Mouse (Mus musculus) heart, embryonic 11.5 days (tissue): ENCODE results near the gene Apba2. TPM values are rescaled to one million over a fixed set of nuclear protein-coding genes. Genes with fewer than 3 reads are reported as not detected.

Experiments used
- ATAC-seq: fragments of 200-750 bp; cut with Nextera tagmentation; replicated peaks from 2 replicates; pipeline ENCODE4 v1.8.0; 2017; ENCODE audit warnings: moderate library complexity; ENCODE audit not compliant: insufficient number of reproducible peaks, low FRiP score, low TSS enrichment
- H3K27ac ChIP-seq: fragments of 300-500 bp; sonication (generic); 2 replicates; pipeline ENCODE4 v1.5.1; 2014; ENCODE audit warnings: mild to moderate bottlenecking, low read depth, low read length
- H3K27me3 ChIP-seq: fragments of 300-500 bp; sonication (generic); 2 replicates; pipeline ENCODE4 v1.6.1; 2014; ENCODE audit warnings: mild to moderate bottlenecking, low read length, mixed read lengths; ENCODE audit not compliant: control insufficient read depth, insufficient read depth
- H3K36me3 ChIP-seq: fragments of 300-500 bp; sonication (generic); 2 replicates; pipeline ENCODE4 v1.6.1; 2014; ENCODE audit warnings: mild to moderate bottlenecking, low read length, moderate library complexity, mixed read lengths; ENCODE audit not compliant: control insufficient read depth, insufficient read depth
- H3K4me1 ChIP-seq: fragments of 300-500 bp; sonication (generic); 2 replicates; pipeline ENCODE4 v1.6.1; 2014; ENCODE audit warnings: low read length; ENCODE audit not compliant: control insufficient read depth, insufficient read depth
- H3K4me2 ChIP-seq: fragments of 300-500 bp; sonication (generic); 2 replicates; pipeline ENCODE4 v1.6.1; 2014; ENCODE audit warnings: mild to moderate bottlenecking, moderate library complexity
- H3K4me3 ChIP-seq: fragments of 300-500 bp; sonication (generic); 2 replicates; pipeline ENCODE4 v1.5.1; 2014; ENCODE audit warnings: low read depth, low read length
- H3K9ac ChIP-seq: fragments of 300-500 bp; sonication (generic); 2 replicates; pipeline ENCODE4 v1.6.1; 2014; ENCODE audit warnings: mild to moderate bottlenecking, low read depth, low read length, moderate library complexity
- H3K9me3 ChIP-seq: fragments of 300-500 bp; sonication (generic); replicated peaks from 2 replicates; pipeline ENCODE4 v1.6.1; 2016; ENCODE audit warnings: low read length; ENCODE audit not compliant: control insufficient read depth
- WGBS: fragments of 180-500 bp; shearing (Covaris S2); extraction: QIAGEN DNeasy Blood & Tissue Kit; methylation state at CpG from one replicate; pipeline ENCODE4 v1.1.7; 2014; ENCODE audit not compliant: insufficient replicate concordance; 5-methylcytosine and 5-hydroxymethylcytosine counted together
- polyA plus RNA-seq: library from polyadenylated mRNA; unstranded; fragments of >200 nt; fragmentation: Nextera tagmentation; extraction: Ambion mirVana; gene quantifications from 2 replicates; pipeline ENCODE4 v1.2.1, GENCODE M21; 2014

The Apba2 gene
- polyA plus RNA-seq, 1 experiment from 2014 or later: 1.3 TPM

DNA sequence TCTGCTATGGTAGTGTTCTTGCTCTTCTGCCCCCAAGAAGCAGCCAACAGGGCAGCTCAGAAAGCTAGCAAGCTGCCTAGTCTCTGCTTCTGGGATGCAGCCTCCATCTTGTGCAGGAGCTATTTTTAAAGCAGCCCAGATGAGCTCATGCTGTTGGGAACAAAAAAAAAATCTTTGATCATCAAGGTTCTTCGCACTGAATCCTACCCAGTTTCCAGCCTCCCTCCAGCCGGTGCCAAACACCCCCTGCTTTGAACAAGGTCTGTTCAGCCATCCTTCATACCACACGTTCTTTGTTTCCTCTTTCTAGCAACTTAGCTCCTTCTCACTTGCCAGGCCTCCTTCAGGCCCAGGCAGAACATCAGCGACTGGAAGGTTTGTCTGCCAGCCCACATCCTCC is 278.0 kb downstream of the Apba2 start:
- Histone ChIP-seq H3K27me3 (no peaks in the 10 kb centered on the region), H3K4me3 (no peak overlapping the region), H3K9me3 (no peaks in the 10 kb centered on the region), H3K36me3 (no peaks in the 10 kb centered on the region), H3K27ac (no peak overlapping the region), H3K4me1 (no peaks in the 10 kb centered on the region), H3K4me2 (no peak overlapping the region), H3K9ac (no peak overlapping the region)
- ATAC-seq: no peak
- 73% methylated on average over 4 of the region's 4 CpGs for WGBS

GRCm38 (mm10) chr7:64785040-64785439 is 283.5 kb downstream of the Apba2 start:
- no peak overlapping the region for H3K4me3 ChIP-seq
- WGBS: 68% methylated on average over 3 of the region's 3 CpGs
- H3K36me3 ChIP-seq: no peaks in the 10 kb centered on the region
- no peaks in the 10 kb centered on the region for H3K9me3 ChIP-seq
- no peak for ATAC-seq
- H3K9ac ChIP-seq: no peak overlapping the region
- no peaks in the 10 kb centered on the region for H3K27me3 ChIP-seq
- H3K4me2 ChIP-seq: no peak overlapping the region
- no peak overlapping the region for H3K27ac ChIP-seq
- H3K4me1 ChIP-seq: no peaks in the 10 kb centered on the region

GRCm38 (mm10) chr7:64791145-64791544 is 289.6 kb downstream of the Apba2 start:
- Histone ChIP-seq H3K9ac (no peak overlapping the region), H3K4me3 (no peak overlapping the region), H3K4me1 (peaks cover 4% of the 10 kb centered on the region; the same call in 1 of the 2 replicates), H3K4me2 (no peak overlapping the region), H3K9me3 (no peaks in the 10 kb centered on the region), H3K36me3 (no peaks in the 10 kb centered on the region), H3K27me3 (no peaks in the 10 kb centered on the region), H3K27ac (no peak overlapping the region)
- no peak for ATAC-seq
- 79% methylated on average over 9 of the region's 9 CpGs for WGBS

- 64% methylated on average over 8 of the region's 8 CpGs for WGBS
- H3K27ac ChIP-seq: no peak overlapping the region
- no peak for ATAC-seq
- H3K9ac ChIP-seq: no peak overlapping the region
- H3K4me2 ChIP-seq: no peak overlapping the region; the same call in 1 of the 2 replicates
- H3K9me3 ChIP-seq: no peaks in the 10 kb centered on the region
- no peaks in the 10 kb centered on the region for H3K27me3 ChIP-seq
- H3K4me1 ChIP-seq: peaks cover 4% of the 10 kb centered on the region; the same call in 1 of the 2 replicates
- no peaks in the 10 kb centered on the region for H3K36me3 ChIP-seq
- H3K4me3 ChIP-seq: no peak overlapping the region
Observed at GRCm38 (mm10) chr7:64792031-64792430, 290.5 kb downstream of the Apba2 start.

- Histone ChIP-seq H3K27me3 (no peaks in the 10 kb centered on the region), H3K9me3 (no peaks in the 10 kb centered on the region), H3K9ac (no peak overlapping the region), H3K4me2 (no peak overlapping the region), H3K4me1 (peaks cover 4% of the 10 kb centered on the region; the same call in 1 of the 2 replicates), H3K27ac (peak overlapping the region; percentile 35; the same call in 1 of the 2 replicates), H3K4me3 (no peak overlapping the region), H3K36me3 (no peaks in the 10 kb centered on the region)
- ATAC-seq: no peak
- 73% methylated on average over 6 of the region's 6 CpGs for WGBS
Observed at GRCm38 (mm10) chr7:64795554-64795953, 294.0 kb downstream of the Apba2 start.

Other genes with a start within 250 kb of the Apba2 start
- 7.1 and 7.2 TPM in 2 replicates for gene Mtmr10, start 214.1 kb upstream of the Apba2 start, polyA plus RNA-seq
- 4.1 and 6.0 TPM in 2 replicates for gene Fan1, start 127.6 kb upstream of the Apba2 start, polyA plus RNA-seq
- gene Mphosph10, start 109.4 kb upstream of the Apba2 start, polyA plus RNA-seq: 31.2 and 33.0 TPM in 2 replicates
- gene Mcee, start 109.1 kb upstream of the Apba2 start, polyA plus RNA-seq: 89.5 and 91.5 TPM in 2 replicates